Mouse (Mus musculus) embryonic facial prominence, embryonic 13.5 days (tissue): ENCODE measurements around the gene Gm5741. TPM values are rescaled to one million over a fixed set of nuclear protein-coding genes. Genes with fewer than 3 reads are reported as not detected.
A peak's percentile ranks its signal among the peaks of the same experiment; 100 is the strongest.
"Not testable (repeated sequence)": the region's sequence is repeated elsewhere in the genome, so short reads cannot be mapped to it uniquely, and the experiment has no call there.

ENCODE experiments used
- ATAC-seq: fragments of 200-750 bp; cut with Nextera tagmentation; 2 replicates; pipeline ENCODE4 v1.8.0; 2017; ENCODE audit warnings: low read depth; ENCODE audit not compliant: insufficient number of reproducible peaks, insufficient read depth, low FRiP score, low TSS enrichment
- H3K27ac ChIP-seq: fragments of 300-500 bp; sonication (generic); 2 replicates; pipeline ENCODE4 v1.5.1; 2015; ENCODE audit warnings: moderate library complexity, mild to moderate bottlenecking, inconsistent platforms
- H3K27me3 ChIP-seq: fragments of 300-500 bp; sonication (generic); 2 replicates; pipeline ENCODE4 v1.6.1; 2015; ENCODE audit warnings: mild to moderate bottlenecking, inconsistent platforms
- H3K36me3 ChIP-seq: fragments of 300-500 bp; sonication (generic); 2 replicates; pipeline ENCODE4 v1.6.1; 2015; ENCODE audit warnings: mild to moderate bottlenecking, inconsistent platforms
- H3K4me1 ChIP-seq: fragments of 300-500 bp; sonication (generic); 2 replicates; pipeline ENCODE4 v1.6.1; 2015; ENCODE audit warnings: inconsistent platforms
- H3K4me2 ChIP-seq: fragments of 300-500 bp; sonication (generic); 2 replicates; pipeline ENCODE4 v1.6.1; 2015; ENCODE audit warnings: moderate library complexity, mild to moderate bottlenecking, inconsistent platforms
- H3K4me3 ChIP-seq: fragments of 300-500 bp; sonication (generic); 2 replicates; pipeline ENCODE4 v1.5.1; 2015; ENCODE audit warnings: mild to moderate bottlenecking, inconsistent platforms
- H3K9ac ChIP-seq: fragments of 300-500 bp; sonication (generic); 2 replicates; pipeline ENCODE4 v1.6.1; 2015; ENCODE audit warnings: mild to moderate bottlenecking, inconsistent platforms
- H3K9me3 ChIP-seq: fragments of 300-500 bp; sonication (generic); 2 replicates; pipeline ENCODE4 v1.6.1; 2016; ENCODE audit warnings: inconsistent platforms
- WGBS: fragments of 180-500 bp; shearing (Covaris S2); methylation state at CpG from one replicate; pipeline ENCODE4 v1.1.7; 2015; ENCODE audit warnings: mixed read lengths; 5-methylcytosine and 5-hydroxymethylcytosine counted together
- polyA plus RNA-seq: library from polyadenylated mRNA; unstranded; fragments of >200 nt; fragmentation: Nextera tagmentation; extraction: Ambion mirVana; gene quantifications from 2 replicates; pipeline ENCODE4 v1.2.1, GENCODE M21; 2015

Gene Gm5741
- polyA plus RNA-seq, 1 experiment from 2014 or later, result 1.4 TPM

DNA sequence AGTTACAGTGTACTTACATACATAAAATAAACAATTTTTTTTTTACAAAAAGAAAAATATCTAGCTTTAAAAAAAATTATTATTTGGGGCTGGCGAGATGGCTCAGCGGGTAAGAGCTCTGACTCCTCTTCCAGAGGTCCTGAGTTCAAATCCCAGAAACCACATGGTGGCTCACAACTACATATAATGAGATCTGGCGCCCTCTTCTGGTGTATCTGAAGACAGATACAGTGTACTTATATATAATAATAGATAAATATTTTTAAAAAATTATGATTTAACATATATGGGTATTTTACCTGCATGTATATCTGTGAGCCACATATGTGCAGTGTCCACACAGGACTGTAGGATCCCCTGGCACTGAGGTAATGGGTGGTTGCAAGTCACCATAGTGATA, 18.5 kb upstream of the Gm5741 start:
- no peaks in the 10 kb centered on the region for H3K27me3 ChIP-seq
- H3K9me3 ChIP-seq, result no peaks in the 10 kb centered on the region
- no peak overlapping the region for H3K4me2 ChIP-seq
- no peak overlapping the region for H3K9ac ChIP-seq
- peaks cover 22% of the 10 kb centered on the region for H3K4me1 ChIP-seq
- WGBS, result 73% methylated on average over 3 of the region's 3 CpGs
- H3K4me3 ChIP-seq, result no peak overlapping the region
- no peak overlapping the region for H3K27ac ChIP-seq
- ATAC-seq, result no peak
- H3K36me3 ChIP-seq, result peaks cover 53% of the 10 kb centered on the region

DNA sequence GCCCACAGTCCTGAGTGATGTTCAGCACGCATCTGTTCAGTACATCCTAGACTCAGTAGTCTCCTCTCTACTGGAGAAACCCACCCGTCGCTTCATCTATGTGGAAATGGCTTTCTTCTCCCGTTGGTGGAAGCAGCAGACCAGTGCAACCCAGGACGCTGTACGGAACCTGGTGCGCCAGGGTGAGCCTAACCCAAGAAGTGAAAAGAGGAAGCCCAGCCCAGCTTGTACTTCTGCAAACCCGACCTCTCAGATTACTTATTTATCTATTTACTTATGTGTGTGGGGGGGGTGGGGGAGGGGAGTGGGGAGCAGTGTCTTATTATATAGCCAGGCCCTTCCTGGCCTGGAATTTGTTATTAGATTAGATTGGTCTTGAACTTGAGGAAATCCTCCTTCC, 16.9 kb upstream of the Gm5741 start:
- Histone ChIP-seq H3K4me2 (no peak overlapping the region), H3K27ac (no peak overlapping the region), H3K9me3 (no peaks in the 10 kb centered on the region), H3K9ac (no peak overlapping the region), H3K4me1 (peaks cover 27% of the 10 kb centered on the region), H3K4me3 (no peak overlapping the region), H3K27me3 (no peaks in the 10 kb centered on the region), H3K36me3 (peaks cover 46% of the 10 kb centered on the region)
- no peak for ATAC-seq
- WGBS, result 84% methylated on average over 8 of the region's 8 CpGs

DNA sequence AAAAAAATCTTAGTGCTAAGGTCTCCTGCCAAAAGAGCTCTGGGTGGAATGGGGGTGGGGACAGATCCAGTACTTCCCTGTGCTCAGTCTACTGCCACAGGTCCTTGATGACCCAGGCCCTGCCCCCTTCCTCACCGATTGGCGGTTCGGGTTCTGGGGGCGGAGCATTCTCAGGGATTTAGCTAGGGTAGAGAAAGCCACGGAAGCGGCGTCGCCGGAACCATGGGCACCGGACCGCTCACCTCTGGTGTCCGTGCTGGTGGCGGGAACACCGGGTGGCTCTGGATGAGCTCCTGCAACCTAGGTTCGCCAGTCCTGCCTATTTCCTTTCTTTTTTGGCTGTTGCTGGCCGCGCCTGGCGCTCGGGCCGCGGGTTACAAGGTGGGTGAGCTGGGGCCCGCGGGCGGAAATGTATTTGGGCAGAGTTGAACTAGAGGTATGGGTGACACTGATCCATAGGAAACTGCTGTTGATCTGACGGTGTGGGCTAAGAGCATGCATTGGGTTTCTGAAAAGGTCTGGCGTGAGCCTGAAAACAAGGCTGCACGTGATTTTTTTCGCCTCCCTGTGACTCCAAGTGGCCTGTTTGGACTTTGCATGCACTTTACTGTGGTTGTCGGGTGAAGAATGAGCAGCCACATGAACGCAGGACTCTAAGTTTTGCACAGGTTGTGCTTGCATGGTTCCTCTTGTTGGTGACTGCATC, 15.5 kb upstream of the Gm5741 start, which contains the start of gene Man2b1:
Gene Man2b1 (plus strand): TSS at position 163 of the 706 bp plus-strand sequence.
- Histone ChIP-seq H3K27me3 (no peaks in the 10 kb centered on the region), H3K4me3 (peak within 1 kb of the TSS; percentile 68), H3K4me1 (peaks cover 31% of the 10 kb centered on the region), H3K36me3 (peaks cover 39% of the 10 kb centered on the region), H3K4me2 (peak within 1 kb of the TSS; percentile 90), H3K27ac (0 out of 2 replicates have a peak within 1 kb of the TSS, but pooled peaks have one; percentile 0), H3K9ac (peak within 1 kb of the TSS; percentile 77), H3K9me3 (no peaks in the 10 kb centered on the region)
- ATAC-seq, result peak; percentile 84
- WGBS, result under 1% methylated on average over 30 of the region's 30 CpGs

DNA sequence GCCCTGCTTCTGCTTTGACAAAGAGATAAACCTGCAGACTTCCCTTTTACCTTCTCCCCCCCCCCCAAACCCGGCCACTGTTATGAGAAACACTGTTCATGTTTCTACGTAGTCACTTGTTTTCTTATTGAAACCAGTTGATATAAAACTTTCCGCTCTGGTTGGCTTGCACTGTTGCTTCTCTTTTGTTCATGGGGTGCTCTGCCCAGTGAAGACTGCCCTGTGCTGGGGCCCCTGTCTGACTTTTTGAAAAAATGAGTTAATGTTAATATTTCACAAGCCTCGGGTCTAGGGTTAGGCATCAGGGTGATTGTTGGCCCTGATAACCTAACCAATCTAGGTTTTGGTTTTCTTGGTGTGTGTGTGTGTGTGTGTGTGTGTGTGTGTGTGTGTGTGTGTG, 14.4 kb upstream of the Gm5741 start:
- H3K9ac ChIP-seq, ATAC-seq, H3K9me3 ChIP-seq, H3K4me2 ChIP-seq, H3K4me3 ChIP-seq, H3K27ac ChIP-seq, H3K27me3 ChIP-seq: not testable (repeated sequence)
- WGBS, result 89% methylated on average over 4 of the region's 4 CpGs
- Histone ChIP-seq H3K4me1 (peaks cover 31% of the 10 kb centered on the region), H3K36me3 (peaks cover 34% of the 10 kb centered on the region)

DNA sequence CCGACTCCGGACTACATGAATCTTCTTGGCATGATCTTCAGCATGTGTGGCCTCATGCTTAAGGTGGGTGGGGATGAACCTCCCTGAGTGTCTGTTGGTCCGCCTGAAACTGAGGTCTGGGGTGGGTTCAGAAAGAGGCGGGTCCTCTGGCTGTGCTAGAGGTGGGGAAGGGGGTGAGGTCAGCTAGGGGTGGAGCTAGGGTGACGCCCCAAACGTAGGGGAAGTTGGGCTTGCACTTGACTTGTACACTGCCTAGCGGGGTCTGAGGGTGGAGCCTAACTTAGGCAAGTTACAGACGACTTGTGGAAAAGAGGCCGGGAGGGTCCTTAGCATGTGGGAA, 13.4 kb upstream of the Gm5741 start, which contains the start of gene Wdr83:
Gene Wdr83 (minus strand): TSS at position 91 of the 340 bp plus-strand sequence.
- H3K9me3 ChIP-seq, result no peaks in the 10 kb centered on the region
- H3K36me3 ChIP-seq, result peaks cover 33% of the 10 kb centered on the region
- WGBS, result 0% methylated on average over 9 of the region's 9 CpGs
- ATAC-seq, result peak; percentile 53; the same call in 1 of the 2 replicates
- H3K4me2 ChIP-seq, result peak within 1 kb of the TSS; percentile 97
- H3K27ac ChIP-seq, result peak within 1 kb of the TSS; percentile 62
- H3K4me1 ChIP-seq, result peaks cover 31% of the 10 kb centered on the region
- H3K27me3 ChIP-seq, result no peaks in the 10 kb centered on the region
- H3K4me3 ChIP-seq, result peak within 1 kb of the TSS; percentile 93
- H3K9ac ChIP-seq, result peak within 1 kb of the TSS; percentile 92

DNA sequence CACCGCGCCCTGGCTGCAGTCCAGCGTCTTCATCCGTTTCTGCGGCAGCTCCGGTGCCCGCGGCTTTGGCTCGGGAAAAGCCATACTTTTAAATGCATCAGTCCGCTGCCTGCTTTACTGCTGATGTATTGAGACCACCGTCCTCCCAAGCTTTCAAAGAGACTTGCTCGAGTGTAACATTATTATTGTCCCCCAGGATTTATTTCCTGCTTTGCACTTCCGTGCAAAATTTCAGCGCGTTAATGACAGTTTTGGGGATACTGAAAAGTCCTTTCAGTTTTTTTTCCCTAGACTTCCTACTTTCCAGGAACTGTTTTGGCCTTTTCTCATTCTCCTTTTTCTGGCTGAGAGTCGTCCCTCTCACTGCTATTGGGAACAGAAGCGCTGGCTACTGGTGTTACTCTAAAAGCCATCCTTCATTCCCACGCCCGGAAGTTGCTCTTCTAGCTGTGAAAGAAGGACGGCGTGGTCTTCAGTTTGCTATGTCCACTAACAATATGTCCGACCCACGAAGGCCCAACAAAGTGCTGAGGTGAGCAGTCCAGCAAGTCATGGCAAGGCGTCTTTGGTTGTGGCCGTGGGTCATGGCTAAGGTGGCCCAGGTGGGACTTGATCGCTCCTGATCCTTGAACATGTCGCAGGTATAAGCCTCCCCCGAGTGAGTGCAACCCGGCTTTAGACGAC, 12.9 kb upstream of the Gm5741 start, which contains the start of gene Wdr83os:
Gene Wdr83os (plus strand): TSS at position 209 of the 684 bp plus-strand sequence.
- Histone ChIP-seq H3K27me3 (no peaks in the 10 kb centered on the region), H3K9ac (peak within 1 kb of the TSS; percentile 92), H3K27ac (peak within 1 kb of the TSS; percentile 62), H3K4me1 (peaks cover 31% of the 10 kb centered on the region), H3K36me3 (peaks cover 35% of the 10 kb centered on the region), H3K4me3 (peak within 1 kb of the TSS; percentile 93), H3K9me3 (no peaks in the 10 kb centered on the region), H3K4me2 (peak within 1 kb of the TSS; percentile 97)
- ATAC-seq, result peak; percentile 17; the same call in 1 of the 2 replicates
- under 1% methylated on average over 30 of the region's 30 CpGs for WGBS

DNA sequence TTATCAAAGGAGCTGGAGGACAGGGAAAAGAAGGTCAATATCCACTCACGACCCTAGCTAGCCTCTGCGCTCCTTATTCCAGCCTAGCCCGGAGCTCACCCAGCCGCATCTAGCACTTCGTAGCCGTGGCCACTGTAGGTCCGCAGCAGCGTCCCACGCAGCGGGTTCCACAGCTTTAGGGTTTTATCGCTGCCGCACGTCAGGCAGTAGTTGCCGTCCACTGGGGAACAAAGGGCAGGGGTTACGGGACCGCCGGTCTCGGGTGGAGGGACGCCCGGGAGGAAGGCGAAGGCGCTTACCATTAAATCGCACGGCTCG, 12.4 kb upstream of the Gm5741 start:
- ATAC-seq, result no peak
- no peaks in the 10 kb centered on the region for H3K9me3 ChIP-seq
- peak overlapping the region; percentile 97 for H3K4me2 ChIP-seq
- peaks cover 35% of the 10 kb centered on the region for H3K36me3 ChIP-seq
- H3K9ac ChIP-seq, result peak overlapping the region; percentile 92
- H3K4me1 ChIP-seq, result peaks cover 31% of the 10 kb centered on the region
- H3K27ac ChIP-seq, result peak overlapping the region; percentile 62
- H3K4me3 ChIP-seq, result peak overlapping the region; percentile 93
- H3K27me3 ChIP-seq, result no peaks in the 10 kb centered on the region
- under 1% methylated on average over 25 of the region's 25 CpGs for WGBS

DNA sequence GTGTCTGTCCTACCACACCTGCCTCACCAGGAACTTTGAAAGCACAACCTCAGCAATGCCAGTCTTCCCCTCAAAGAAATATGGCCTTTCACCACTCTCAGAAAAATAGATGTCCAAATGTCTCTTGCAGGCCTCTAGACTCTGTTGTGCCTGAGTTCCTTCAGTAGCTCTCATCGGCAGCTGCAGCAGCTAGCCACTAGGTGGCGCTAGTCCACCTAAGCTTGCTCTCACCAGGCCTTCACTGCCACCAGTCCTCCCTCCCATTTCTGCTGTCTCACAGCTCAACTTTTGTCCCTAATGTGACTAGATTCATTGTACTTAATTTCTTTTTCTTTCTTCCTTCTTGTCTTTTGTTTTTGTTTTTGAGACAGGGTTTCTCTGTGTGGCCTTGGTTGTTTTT, 9.2 kb upstream of the Gm5741 start:
- Histone ChIP-seq H3K4me3 (no peak overlapping the region), H3K4me2 (no peak overlapping the region), H3K27me3 (no peaks in the 10 kb centered on the region), H3K36me3 (peaks cover 52% of the 10 kb centered on the region), H3K9me3 (no peaks in the 10 kb centered on the region), H3K4me1 (peaks cover 19% of the 10 kb centered on the region), H3K27ac (no peak overlapping the region), H3K9ac (no peak overlapping the region)
- ATAC-seq, result no peak
- 0% methylated on average over 2 of the region's 2 CpGs for WGBS

DNA sequence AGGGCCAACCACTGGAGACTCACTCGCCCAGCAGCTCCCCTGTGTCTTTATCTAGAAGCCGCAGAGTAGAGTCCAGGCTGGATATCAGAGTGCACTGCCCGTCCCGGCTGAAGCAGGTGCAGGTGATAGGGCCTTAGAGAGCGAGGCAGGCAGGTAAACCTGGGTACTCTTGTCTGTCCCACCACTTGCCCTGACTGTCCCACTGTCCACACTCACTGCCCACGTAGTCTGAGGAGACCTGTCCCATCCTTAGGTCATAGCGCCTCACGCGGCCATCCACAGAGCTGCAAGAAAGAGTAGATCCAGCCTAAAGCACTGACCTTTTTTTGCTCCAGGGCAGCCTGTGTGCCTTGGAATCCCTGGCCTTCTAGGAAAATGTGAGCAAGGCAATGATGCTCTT, 8.2 kb upstream of the Gm5741 start:
- Histone ChIP-seq H3K4me3 (no peak overlapping the region), H3K36me3 (peaks cover 52% of the 10 kb centered on the region), H3K27me3 (no peaks in the 10 kb centered on the region), H3K9ac (no peak overlapping the region), H3K4me2 (no peak overlapping the region), H3K4me1 (peaks cover 13% of the 10 kb centered on the region), H3K27ac (no peak overlapping the region), H3K9me3 (no peaks in the 10 kb centered on the region)
- ATAC-seq, result no peak
- 82% methylated on average over 9 of the region's 9 CpGs for WGBS

DNA sequence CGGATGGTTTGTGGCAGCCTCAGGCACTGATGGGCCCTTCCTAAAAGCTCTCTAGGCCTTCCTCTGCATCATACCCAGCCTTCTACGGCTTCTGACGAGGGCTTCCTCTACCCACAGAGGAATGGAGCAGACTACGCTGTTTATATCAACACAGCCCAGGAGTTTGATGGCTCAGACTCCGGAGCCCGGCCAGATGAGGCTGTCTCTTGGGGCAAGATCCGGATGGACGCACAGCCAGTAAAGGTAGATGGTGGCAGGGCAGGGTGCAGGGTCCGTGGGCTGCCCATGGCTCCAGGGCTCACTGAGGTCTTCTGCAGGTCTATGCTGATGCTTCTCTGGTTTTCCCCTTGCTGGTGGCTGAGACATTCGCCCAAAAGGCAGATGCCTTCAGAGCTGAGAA, 6.8 kb upstream of the Gm5741 start:
- no peak overlapping the region for H3K9ac ChIP-seq
- 80% methylated on average over 10 of the region's 10 CpGs for WGBS
- peaks cover 52% of the 10 kb centered on the region for H3K36me3 ChIP-seq

DNA sequence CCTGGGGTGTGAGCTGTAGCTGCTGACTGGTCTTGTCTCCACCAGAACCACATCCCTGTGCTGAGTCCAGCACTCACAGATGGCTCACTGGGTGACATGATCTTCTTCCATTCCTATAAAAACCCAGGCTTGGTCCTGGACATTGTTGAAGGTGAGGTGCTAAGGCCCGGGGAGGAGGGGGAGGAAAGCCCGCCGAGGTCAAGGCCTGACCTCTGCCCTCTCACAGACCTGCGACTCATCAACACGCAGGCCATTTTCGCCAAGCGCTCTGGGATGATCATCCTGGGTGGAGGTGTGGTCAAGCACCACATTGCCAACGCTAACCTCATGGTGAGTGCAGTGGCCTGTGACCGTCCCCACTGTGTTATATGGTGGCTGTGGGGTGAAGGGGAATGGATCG, 6.4 kb upstream of the Gm5741 start:
- Histone ChIP-seq H3K4me2 (no peak overlapping the region), H3K9me3 (no peaks in the 10 kb centered on the region), H3K4me3 (no peak overlapping the region), H3K27ac (no peak overlapping the region), H3K9ac (no peak overlapping the region), H3K27me3 (no peaks in the 10 kb centered on the region), H3K36me3 (peaks cover 52% of the 10 kb centered on the region), H3K4me1 (peaks cover 9% of the 10 kb centered on the region)
- no peak for ATAC-seq
- WGBS, result 83% methylated on average over 10 of the region's 10 CpGs

More for the DNA sequence above, 6.8 kb upstream of the Gm5741 start:
- no peak for ATAC-seq
- Histone ChIP-seq H3K4me3 (no peak overlapping the region), H3K9me3 (no peaks in the 10 kb centered on the region), H3K4me1 (peaks cover 12% of the 10 kb centered on the region), H3K4me2 (no peak overlapping the region), H3K27ac (no peak overlapping the region), H3K27me3 (no peaks in the 10 kb centered on the region)
